Mouse (Mus musculus) hindbrain, embryonic 12.5 days (tissue): Measurements from ENCODE around the gene Gemin7. TPM values are rescaled to one million over a fixed set of nuclear protein-coding genes. Genes with fewer than 3 reads are reported as not detected.
A peak's percentile ranks its signal among the peaks of the same experiment; 100 is the strongest.

Experiments used
- ATAC-seq: fragments of 200-750 bp; cut with Nextera tagmentation; 2 replicates; pipeline ENCODE4 v1.8.0; 2017; ENCODE audit warnings: moderate TSS enrichment; ENCODE audit not compliant: low FRiP score
- H3K27ac ChIP-seq: fragments of 300-500 bp; sonication (generic); 2 replicates; pipeline ENCODE4 v1.5.1; 2016; ENCODE audit warnings: mild to moderate bottlenecking
- H3K27me3 ChIP-seq: fragments of 300-500 bp; sonication (generic); 2 replicates; pipeline ENCODE4 v1.6.1; 2016; ENCODE audit warnings: mild to moderate bottlenecking
- H3K36me3 ChIP-seq: fragments of 300-500 bp; sonication (generic); 2 replicates; pipeline ENCODE4 v1.6.1; 2016; ENCODE audit warnings: mild to moderate bottlenecking
- H3K4me1 ChIP-seq: fragments of 300-500 bp; sonication (generic); 2 replicates; pipeline ENCODE4 v1.6.1; 2016
- H3K4me2 ChIP-seq: fragments of 300-500 bp; sonication (generic); replicated peaks from 2 replicates; pipeline ENCODE4 v1.6.1; 2016; ENCODE audit warnings: mild to moderate bottlenecking
- H3K4me3 ChIP-seq: fragments of 300-500 bp; sonication (generic); 2 replicates; pipeline ENCODE4 v1.5.1; 2016; ENCODE audit warnings: mild to moderate bottlenecking
- H3K9ac ChIP-seq: fragments of 300-500 bp; sonication (generic); 2 replicates; pipeline ENCODE4 v1.6.1; 2016; ENCODE audit warnings: mild to moderate bottlenecking, moderate library complexity
- H3K9me3 ChIP-seq: fragments of 300-500 bp; sonication (generic); replicated peaks from 2 replicates; pipeline ENCODE4 v1.6.1; 2016; ENCODE audit warnings: mild to moderate bottlenecking
- WGBS: fragments of 180-500 bp; shearing (Covaris S2); methylation state at CpG from one replicate; pipeline ENCODE4 v1.1.7; 2016; 5-methylcytosine and 5-hydroxymethylcytosine counted together
- polyA plus RNA-seq: library from polyadenylated mRNA; unstranded; fragments of >200 nt; fragmentation: Nextera tagmentation; extraction: Ambion mirVana; gene quantifications from 2 replicates; pipeline ENCODE4 v1.2.1, GENCODE M21; 2016

Gemin7 gene
- polyA plus RNA-seq, 1 experiment from 2014 or later = 145 TPM

GRCm38 (mm10) chr7:19540771-19541566, 36.4 kb downstream of the Gemin7 start:
- H3K9me3 ChIP-seq = no peaks in the 10 kb centered on the region
- WGBS = 91% methylated on average over 2 of the region's 2 CpGs

GRCm38 (mm10) chr7:19534676-19535075, 42.7 kb downstream of the Gemin7 start:
- Histone ChIP-seq H3K36me3 (peaks cover 58% of the 10 kb centered on the region), H3K9me3 (no peaks in the 10 kb centered on the region), H3K4me1 (no peaks in the 10 kb centered on the region), H3K4me3 (no peak overlapping the region), H3K9ac (no peak overlapping the region), H3K27ac (no peak overlapping the region), H3K27me3 (no peaks in the 10 kb centered on the region), H3K4me2 (no peak overlapping the region)
- ATAC-seq = no peak
- 92% methylated on average over 10 of the region's 10 CpGs for WGBS

More at GRCm38 (mm10) chr7:19540771-19541566, 36.4 kb downstream of the Gemin7 start:
- Histone ChIP-seq H3K9ac (no peak overlapping the region), H3K27me3 (no peaks in the 10 kb centered on the region), H3K4me2 (no peak overlapping the region), H3K4me1 (peaks cover 35% of the 10 kb centered on the region), H3K27ac (no peak overlapping the region), H3K4me3 (no peak overlapping the region), H3K36me3 (0 out of 2 replicates have a peak, but pooled peaks cover 4% of the 10 kb centered on the region)
- no peak for ATAC-seq

- no peak; the same call in 1 of the 2 replicates for ATAC-seq
- no peaks in the 10 kb centered on the region for H3K4me1 ChIP-seq
- no peaks in the 10 kb centered on the region for H3K27me3 ChIP-seq
- H3K4me3 ChIP-seq = no peak overlapping the region
- peaks cover 67% of the 10 kb centered on the region for H3K36me3 ChIP-seq
- 92% methylated on average over 14 of the region's 14 CpGs for WGBS
- H3K9ac ChIP-seq = no peak overlapping the region
- H3K4me2 ChIP-seq = no peak overlapping the region
- H3K27ac ChIP-seq = no peak overlapping the region
- H3K9me3 ChIP-seq = no peaks in the 10 kb centered on the region
Observed at GRCm38 (mm10) chr7:19532240-19532639, 45.2 kb downstream of the Gemin7 start.

GRCm38 (mm10) chr7:19531077-19531476, 46.3 kb downstream of the Gemin7 start:
- Histone ChIP-seq H3K4me2 (no peak overlapping the region), H3K9ac (no peak overlapping the region), H3K27ac (no peak overlapping the region), H3K9me3 (no peaks in the 10 kb centered on the region), H3K36me3 (peaks cover 64% of the 10 kb centered on the region), H3K4me3 (no peak overlapping the region), H3K4me1 (no peaks in the 10 kb centered on the region), H3K27me3 (peaks cover 4% of the 10 kb centered on the region)
- no peak for ATAC-seq
- WGBS = 78% methylated on average over 10 of the region's 10 CpGs

- Histone ChIP-seq H3K9ac (no peak overlapping the region), H3K27ac (no peak overlapping the region), H3K4me1 (peaks cover 23% of the 10 kb centered on the region), H3K4me3 (no peak overlapping the region), H3K27me3 (peaks cover 64% of the 10 kb centered on the region), H3K9me3 (no peaks in the 10 kb centered on the region), H3K4me2 (no peak overlapping the region), H3K36me3 (peaks cover 14% of the 10 kb centered on the region)
- WGBS = 77% methylated on average over 2 of the region's 2 CpGs
- ATAC-seq = no peak
Observed at GRCm38 (mm10) chr7:19525105-19525481, 52.3 kb downstream of the Gemin7 start.

GRCm38 (mm10) chr7:19524420-19525104, 52.8 kb downstream of the Gemin7 start:
- peaks cover 29% of the 10 kb centered on the region for H3K4me1 ChIP-seq
- H3K27ac ChIP-seq = no peak overlapping the region
- H3K9ac ChIP-seq = peak overlapping the region; percentile 49
- H3K36me3 ChIP-seq = peaks cover 9% of the 10 kb centered on the region; the same call in 1 of the 2 replicates
- H3K9me3 ChIP-seq = no peaks in the 10 kb centered on the region
- WGBS = 14% methylated on average over 24 of the region's 24 CpGs
- peak; percentile 42 for ATAC-seq
- peak overlapping the region; percentile 84 for H3K4me2 ChIP-seq
- peak overlapping the region; percentile 37 for H3K4me3 ChIP-seq
- H3K27me3 ChIP-seq = peaks cover 69% of the 10 kb centered on the region

GRCm38 (mm10) chr7:19523757-19524419, 53.5 kb downstream of the Gemin7 start:
- ATAC-seq = peak; percentile 63
- Histone ChIP-seq H3K27me3 (peaks cover 76% of the 10 kb centered on the region), H3K4me1 (peaks cover 30% of the 10 kb centered on the region), H3K4me2 (peak overlapping the region; percentile 84), H3K27ac (no peak overlapping the region), H3K9ac (peak overlapping the region; percentile 49), H3K36me3 (0 out of 2 replicates have a peak, but pooled peaks cover 3% of the 10 kb centered on the region), H3K9me3 (no peaks in the 10 kb centered on the region), H3K4me3 (peak overlapping the region; percentile 37)
- WGBS = 2% methylated on average over 64 of the region's 64 CpGs

GRCm38 (mm10) chr7:19523017-19523756, 54.2 kb downstream of the Gemin7 start:
- H3K9ac ChIP-seq = 0 out of 2 replicates have a peak overlapping the region, but pooled peaks have one; percentile 23
- peak overlapping the region; percentile 84 for H3K4me2 ChIP-seq
- no peak for ATAC-seq
- H3K27ac ChIP-seq = no peak overlapping the region
- no peaks in the 10 kb centered on the region for H3K9me3 ChIP-seq
- H3K4me3 ChIP-seq = peak overlapping the region; percentile 37
- peaks cover 30% of the 10 kb centered on the region for H3K4me1 ChIP-seq
- 13% methylated on average over 72 of the region's 72 CpGs for WGBS
- peaks cover 83% of the 10 kb centered on the region for H3K27me3 ChIP-seq
- 0 out of 2 replicates have a peak, but pooled peaks cover 1% of the 10 kb centered on the region for H3K36me3 ChIP-seq

- peaks cover 34% of the 10 kb centered on the region for H3K4me1 ChIP-seq
- H3K9me3 ChIP-seq = no peaks in the 10 kb centered on the region
- H3K27ac ChIP-seq = no peak overlapping the region
- no peaks in the 10 kb centered on the region for H3K36me3 ChIP-seq
- ATAC-seq = no peak
- peaks cover 97% of the 10 kb centered on the region for H3K27me3 ChIP-seq
- WGBS = 6% methylated on average over 23 of the region's 23 CpGs
- H3K9ac ChIP-seq = peak overlapping the region; percentile 50
- peak overlapping the region; percentile 47 for H3K4me2 ChIP-seq
- H3K4me3 ChIP-seq = peak overlapping the region; percentile 28
Observed at GRCm38 (mm10) chr7:19520032-19520431, 57.4 kb downstream of the Gemin7 start.

- Histone ChIP-seq H3K9ac (peak within 1 kb of the TSS; percentile 65), H3K9me3 (no peaks in the 10 kb centered on the region), H3K36me3 (no peaks in the 10 kb centered on the region), H3K4me2 (peak within 1 kb of the TSS; percentile 59), H3K4me1 (peaks cover 15% of the 10 kb centered on the region), H3K4me3 (peak within 1 kb of the TSS; percentile 19), H3K27ac (no peak within 1 kb of the TSS), H3K27me3 (peaks cover 75% of the 10 kb centered on the region)
- 5% methylated on average over 22 of the region's 29 CpGs for whole genome bisulfite sequencing
- ATAC-seq = no peak
Observed at GRCm38 (mm10) chr7:19517652-19518365, 59.6 kb downstream of the Gemin7 start, which contains the start of gene Nkpd1. Gene Nkpd1 (plus strand): TSS chr7:19517838.
